Mouse (Mus musculus): ENCODE data around the gene Osgepl1. TPM values are rescaled to one million over a fixed set of nuclear protein-coding genes. Genes with fewer than 3 reads are reported as not detected.

The Osgepl1 gene
- polyA plus RNA-seq, 1 experiment from 2014 or later = 26.8 TPM

DNA sequence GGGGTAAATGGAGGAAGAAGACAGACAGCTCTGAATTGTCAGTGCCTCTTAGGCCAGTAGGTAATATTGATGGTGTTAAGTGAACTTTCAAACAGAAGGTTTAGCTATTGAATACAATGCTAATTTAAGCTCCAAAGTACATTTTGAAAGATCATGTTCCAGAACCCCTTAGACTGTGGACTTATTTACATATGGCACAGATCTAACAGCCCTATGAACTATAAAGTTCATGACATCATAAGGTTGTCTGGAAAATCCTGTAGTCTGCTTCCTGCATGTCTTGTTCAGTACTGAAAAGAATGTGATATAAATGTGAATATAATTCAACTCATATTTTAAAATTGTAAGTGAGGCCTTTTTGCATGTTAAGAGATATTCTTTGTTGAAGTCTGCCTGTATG is 45.6 kb downstream of the Osgepl1 start:
- Histone ChIP-seq H3K9ac (ENCODE audit: low read length) (no peak overlapping the region), H3K9me3 (replicated peaks; ENCODE audit: control insufficient read depth, low read length) (no peaks in the 10 kb centered on the region; the same call in 1 of the 2 replicates), H3K27me3 (replicated peaks; ENCODE audit: control insufficient read depth, insufficient read depth, low read length) (no peaks in the 10 kb centered on the region), H3K36me3 (ENCODE audit: control insufficient read depth, insufficient read depth, low read length) (no peaks in the 10 kb centered on the region), H3K27ac (ENCODE audit: low read depth, low read length) (no peak overlapping the region), H3K4me1 (ENCODE audit: control insufficient read depth, insufficient read depth, low read length) (no peaks in the 10 kb centered on the region), H3K4me2 (ENCODE audit: low read length) (no peak overlapping the region), H3K4me3 (ENCODE audit: low read depth, low read length) (no peak overlapping the region)
- no peak for DNase-seq (ENCODE audit: low spot score)
- ATAC-seq = no peak

Other genes starting within 250 kb of the Osgepl1 start
- gene 1700019A02Rik, start 126.0 kb upstream of the Osgepl1 start, polyA plus RNA-seq (2014; fragmentation: Nextera tagmentation; extraction: Ambion mirVana) = not detected in 2 replicates
- 11.1 and 12.2 TPM in 2 replicates for gene Pms1, start 16.6 kb upstream of the Osgepl1 start, polyA plus RNA-seq (2014; fragmentation: Nextera tagmentation; extraction: Ambion mirVana)
- gene Ormdl1, start 16.5 kb upstream of the Osgepl1 start, polyA plus RNA-seq (2014; fragmentation: Nextera tagmentation; extraction: Ambion mirVana) = 74.1 and 79.8 TPM in 2 replicates
- not detected in 2 replicates for gene Gm28778, start 16.5 kb upstream of the Osgepl1 start, polyA plus RNA-seq (2014; fragmentation: Nextera tagmentation; extraction: Ambion mirVana)
- 8.3 and 23.3 TPM in 2 replicates for gene Asdurf, start 39.0 kb downstream of the Osgepl1 start, polyA plus RNA-seq (2014; fragmentation: Nextera tagmentation; extraction: Ambion mirVana)
- gene Gm28551, start 39.0 kb downstream of the Osgepl1 start, polyA plus RNA-seq (2014; fragmentation: Nextera tagmentation; extraction: Ambion mirVana) = 1.2 and 1.5 TPM in 2 replicates
- 66.6 and 72.1 TPM in 2 replicates for gene Asnsd1, start 39.1 kb downstream of the Osgepl1 start, polyA plus RNA-seq (2014; fragmentation: Nextera tagmentation; extraction: Ambion mirVana)